Mouse (Mus musculus): Measurements from ENCODE around the gene Atp8b5.

- TF ChIP-seq POLR2A (IDR thresholded peaks at IDR 0.05; ENCODE audit: insufficient read length, low read depth) (no peak), TCF12 (IDR thresholded peaks at IDR 0.05; ENCODE audit: insufficient read depth, poor library complexity, severe bottlenecking) (no peak), MAX (IDR thresholded peaks at IDR 0.05; ENCODE audit: low read depth) (no peak)
Observed at GRCm38 (mm10) chr4:43341276-43341891, 74.4 kb downstream of the Atp8b5 start.

Measured in myocyte (in vitro differentiated cells).